Mouse (Mus musculus): ENCODE results near the gene Nolc1.

DNA sequence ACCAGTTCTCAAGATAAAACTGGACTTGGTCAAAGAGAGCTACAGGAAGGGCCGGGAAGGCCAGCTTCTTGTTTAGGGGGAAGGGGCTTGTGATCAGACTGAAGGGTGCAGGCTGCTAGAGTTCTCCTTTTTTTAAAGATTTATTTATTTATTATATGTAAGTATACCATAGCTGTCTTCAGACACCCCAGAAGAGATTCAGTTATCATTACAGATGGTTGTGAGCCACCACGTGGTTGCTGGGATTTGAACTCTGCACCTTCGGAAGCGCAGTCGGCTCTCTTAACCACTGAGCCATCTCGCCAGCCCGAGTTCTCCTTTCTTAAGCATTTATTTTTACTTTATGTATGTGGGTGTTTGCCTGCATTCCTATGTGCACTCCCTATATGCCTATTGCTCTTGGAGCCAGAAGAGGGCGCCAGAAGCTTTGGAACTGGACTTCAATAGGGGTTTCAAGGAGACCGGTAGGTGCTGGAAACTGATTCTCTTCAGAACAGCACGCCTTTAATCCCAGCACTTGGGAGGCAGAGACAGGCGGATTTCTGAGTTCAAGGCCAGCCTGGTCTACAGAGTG lies 46.8 kb upstream of the Nolc1 start:
- TF ChIP-seq CTCF (IDR thresholded peaks at IDR 0.05; ENCODE audit: low read depth, low read length) (no peak), GATA2 (IDR thresholded peaks at IDR 0.05; ENCODE audit: borderline replicate concordance, low read depth, low read length) (no peak), POLR2AphosphoS5 (IDR thresholded peaks at IDR 0.05; ENCODE audit: insufficient replicate concordance, low read depth, low read length) (no peak), TAL1 (conservative IDR thresholded peaks at IDR 0.05; ENCODE audit: low read depth, low read length) (no peak)
